Mouse (Mus musculus): ENCODE measurements around the gene Gpr87. TPM values are rescaled to one million over a fixed set of nuclear protein-coding genes. Genes with fewer than 3 reads are reported as not detected.

Gpr87 gene
- polyA plus RNA-seq, 1 experiment, result not detected

- Histone ChIP-seq H3K4me3 (replicated peaks) (peak overlapping the region; percentile 86), H3K4me1 (peaks cover 84% of the 10 kb centered on the region), H3K36me3 (replicated peaks; ENCODE audit: low read length) (peaks cover 79% of the 10 kb centered on the region), H3K27me3 (replicated peaks) (no peaks in the 10 kb centered on the region), H3K9me3 (no peaks in the 10 kb centered on the region)
- no peak for TF ChIP-seq FLI1 (IDR thresholded peaks at IDR 0.05; ENCODE audit: low read length)
- TF ChIP-seq GATA1 (IDR thresholded peaks at IDR 0.05; ENCODE audit: borderline replicate concordance, low read length), result no peak
These were observed 64.5 kb downstream of the Gpr87 start for GRCm38 (mm10) chr3:59130431-59130830.

DNA sequence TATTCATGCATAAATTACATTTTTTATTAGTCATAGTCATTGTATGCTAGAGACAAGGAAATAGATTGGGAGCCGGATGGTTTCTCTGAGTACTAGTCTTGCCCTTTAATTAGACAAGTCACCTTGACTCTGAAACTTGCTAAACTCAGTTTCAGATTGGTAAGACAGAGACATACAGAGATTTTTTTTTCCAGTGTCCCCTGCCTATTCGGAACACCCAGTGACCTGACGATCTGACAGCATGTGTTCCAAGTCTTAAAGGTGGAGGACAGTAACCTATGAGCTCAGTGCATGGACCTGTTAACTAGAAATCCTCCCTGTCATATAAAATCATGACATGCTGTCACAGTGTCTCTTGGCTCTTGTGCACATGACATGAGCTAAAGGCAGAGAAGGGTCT is 65.4 kb downstream of the Gpr87 start:
- no peaks in the 10 kb centered on the region for H3K27me3 ChIP-seq (replicated peaks)
- no peaks in the 10 kb centered on the region for H3K9me3 ChIP-seq
- no peak overlapping the region for H3K4me3 ChIP-seq (replicated peaks)
- peaks cover 88% of the 10 kb centered on the region for H3K4me1 ChIP-seq
- peaks cover 80% of the 10 kb centered on the region for H3K36me3 ChIP-seq (replicated peaks; ENCODE audit: low read length)
- no peak for TF ChIP-seq FLI1 (IDR thresholded peaks at IDR 0.05; ENCODE audit: low read length)

Other genes starting within 250 kb of the Gpr87 start
- gene Med12l, start 189.3 kb downstream of the Gpr87 start, polyA plus RNA-seq (2012; ENCODE audit: insufficient read depth, low replicate concordance), result 12.6 and 12.7 TPM in 2 replicates
- 3.0 and 6.1 TPM in 2 replicates for gene Gpr171, start 93.3 kb downstream of the Gpr87 start, polyA plus RNA-seq (2012; ENCODE audit: insufficient read depth, low replicate concordance)
- gene P2ry14, start 41.5 kb downstream of the Gpr87 start, polyA plus RNA-seq (2012; ENCODE audit: insufficient read depth, low replicate concordance), result 0.62 TPM in 1 of 2 replicates, not detected in the other
- gene P2ry13, start 15.8 kb upstream of the Gpr87 start, polyA plus RNA-seq (2012; ENCODE audit: insufficient read depth, low replicate concordance), result not detected in 2 replicates
- 1.6 TPM in 1 of 2 replicates, not detected in the other for gene P2ry12, start 67.8 kb upstream of the Gpr87 start, polyA plus RNA-seq (2012; ENCODE audit: insufficient read depth, low replicate concordance)
- gene Igsf10, start 149.3 kb upstream of the Gpr87 start, polyA plus RNA-seq (2012; ENCODE audit: insufficient read depth, low replicate concordance), result not detected in 2 replicates